Mouse (Mus musculus): ENCODE results near the gene Ephb1.

Gene Ephb1

DNA sequence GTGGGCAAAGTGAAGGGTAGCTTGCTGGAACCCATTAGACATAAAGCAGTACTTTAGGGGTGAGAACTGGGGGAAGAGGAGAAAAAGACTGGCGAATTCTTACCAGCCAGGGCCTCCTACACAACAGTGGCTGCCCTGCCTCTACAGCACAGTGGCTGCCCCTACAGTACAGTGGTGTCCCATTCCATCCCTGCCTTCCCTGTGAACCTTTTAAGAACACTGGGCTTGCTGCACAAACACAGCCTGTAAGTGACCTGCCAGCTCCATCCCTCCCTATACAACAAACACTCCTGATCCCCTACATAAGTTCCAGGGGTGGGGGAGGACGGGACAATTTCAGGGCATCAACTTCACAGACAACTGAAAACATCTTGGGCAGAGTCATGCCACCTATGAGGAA is 174.4 kb downstream of the Ephb1 start:
- no peak for DNase-seq (ENCODE audit: low spot score in 2 of 2)

DNA sequence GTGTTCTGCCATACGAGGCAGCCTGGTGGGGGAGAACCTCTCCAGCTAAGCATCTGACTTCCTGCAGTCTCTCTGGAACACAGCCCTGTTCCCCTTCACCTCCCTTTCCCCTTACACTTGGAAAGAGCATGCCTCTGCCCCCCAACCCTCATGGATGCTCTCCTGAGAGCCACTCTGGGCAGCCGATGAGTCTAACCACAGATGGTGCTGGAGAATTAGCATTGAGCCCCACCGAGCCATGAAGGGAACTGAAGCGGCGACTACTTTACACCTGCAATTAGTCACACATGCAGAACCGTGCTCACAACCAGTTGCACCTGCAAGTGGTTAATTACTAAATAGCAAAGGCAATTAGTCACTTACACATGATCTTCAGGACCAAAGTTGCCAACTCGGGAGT is 184.8 kb downstream of the Ephb1 start:
- DNase-seq (ENCODE audit: low spot score in 2 of 2) = no peak

DNA sequence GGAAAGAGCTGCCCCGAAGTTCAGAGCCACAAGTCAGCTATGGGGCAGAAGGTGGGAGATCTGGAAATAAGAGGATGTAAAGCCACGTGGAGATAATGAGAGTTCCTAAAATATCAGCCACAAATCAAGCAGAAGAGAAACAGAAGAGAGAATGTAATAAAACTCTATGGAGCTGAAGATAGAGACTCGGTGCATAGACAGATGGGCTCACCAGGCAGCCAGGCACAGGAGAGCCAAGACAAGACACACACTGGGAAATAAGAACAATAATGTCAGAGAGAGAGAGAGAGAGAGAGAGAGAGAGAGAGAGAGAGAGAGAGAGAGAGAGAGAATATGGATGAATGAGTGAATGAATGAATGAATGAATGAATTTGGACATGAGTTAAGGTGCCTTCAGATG is 198.6 kb downstream of the Ephb1 start:
- no peak for DNase-seq (ENCODE audit: low spot score in 2 of 2)

DNA sequence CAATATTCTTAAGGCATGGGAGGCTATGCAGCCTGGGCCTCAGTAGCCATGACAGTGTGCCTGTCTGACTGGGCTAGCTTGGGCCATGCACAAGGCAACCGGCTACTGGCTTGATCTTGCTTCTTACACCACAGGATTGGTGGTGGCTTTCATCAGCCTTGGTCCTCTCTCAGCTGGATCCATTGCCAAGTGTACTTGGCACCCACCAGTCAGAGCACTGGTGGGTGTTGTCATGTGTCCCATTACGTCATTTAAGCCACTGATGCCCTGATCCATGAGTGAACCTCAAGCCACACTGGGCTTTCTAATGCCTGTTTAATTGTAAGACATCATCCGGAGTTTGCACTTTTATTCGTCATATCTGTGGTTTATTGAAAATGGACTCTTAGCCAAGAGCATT is 215.3 kb downstream of the Ephb1 start:
- DNase-seq (ENCODE audit: low spot score in 2 of 2) = no peak

DNA sequence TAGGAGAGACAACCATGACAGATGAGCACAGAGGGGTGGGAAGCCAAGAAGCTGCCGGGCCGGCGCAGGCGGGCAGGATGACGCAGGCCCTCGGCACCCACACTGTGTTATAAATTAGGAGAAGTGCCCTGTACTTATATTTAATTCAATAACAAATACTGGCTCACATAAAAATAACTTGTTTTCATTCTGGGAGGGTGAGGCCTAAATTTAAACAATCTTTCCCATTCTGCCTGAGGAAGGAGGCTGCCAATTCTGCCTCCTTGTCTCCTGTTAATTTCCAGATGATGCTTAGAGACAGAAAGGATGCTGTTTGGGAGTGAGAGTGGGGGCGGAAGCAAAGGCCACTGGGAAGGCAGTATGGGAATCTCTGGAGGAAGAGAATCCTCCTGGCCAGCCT is 215.8 kb downstream of the Ephb1 start:
- DNase-seq (ENCODE audit: low spot score in 2 of 2) = no peak

DNA sequence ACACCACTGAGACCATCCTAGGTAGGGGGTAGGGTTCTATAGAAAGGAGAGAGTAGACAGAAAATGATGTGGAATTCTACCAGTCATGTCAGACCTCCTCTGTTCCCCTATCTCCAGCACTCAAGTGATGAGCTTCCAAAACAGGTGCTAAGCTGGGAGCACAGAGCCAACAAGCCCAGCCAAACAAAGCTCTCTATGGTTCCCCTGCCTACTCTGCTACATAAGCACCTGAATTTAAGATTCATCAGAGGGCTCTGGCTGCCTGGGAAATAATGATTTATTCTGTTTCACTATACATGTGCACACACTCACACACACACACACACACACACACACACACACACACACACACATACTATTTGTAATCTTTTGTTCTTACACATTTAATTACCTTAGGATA is 216.3 kb downstream of the Ephb1 start:
- DNase-seq (ENCODE audit: low spot score in 2 of 2) = no peak

DNA sequence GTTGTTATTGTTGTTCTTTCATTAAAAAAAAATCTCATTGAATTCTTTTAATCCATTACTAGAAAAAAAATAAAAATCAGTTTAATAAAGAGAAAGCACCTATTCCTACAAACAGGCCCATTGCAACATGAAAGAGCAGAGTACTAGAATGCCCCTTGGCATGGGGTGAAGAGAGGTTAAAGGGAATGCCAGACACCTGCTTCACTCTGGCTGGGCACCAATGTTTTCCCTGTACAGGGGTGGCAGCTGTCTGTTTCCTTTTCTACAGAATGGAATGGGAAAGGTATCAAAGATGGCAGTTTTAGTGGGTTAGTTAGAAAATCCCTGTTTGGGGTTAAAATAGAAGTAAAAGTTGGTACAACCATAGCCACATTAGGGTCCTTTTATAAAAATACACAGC is 224.0 kb downstream of the Ephb1 start:
- DNase-seq (ENCODE audit: low spot score in 2 of 2) = no peak

DNA sequence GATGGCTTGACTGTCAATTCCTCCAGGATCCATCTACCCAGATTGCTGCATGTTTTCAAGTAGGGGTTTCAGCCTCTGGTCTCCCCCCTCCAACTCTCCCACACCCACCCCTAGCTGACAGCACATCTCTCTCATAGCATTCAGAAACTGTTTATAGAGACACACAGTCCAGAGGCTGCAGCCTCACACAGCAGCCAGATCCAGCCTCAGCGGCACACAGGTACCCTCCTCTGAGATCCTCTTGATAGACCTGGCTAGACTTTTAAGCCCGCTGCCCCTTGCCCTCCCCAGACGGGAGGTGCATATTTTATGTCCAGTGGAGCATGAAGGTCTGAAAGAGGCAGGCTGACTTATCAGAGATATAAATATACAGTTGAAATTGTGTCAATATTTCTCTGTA is 228.0 kb downstream of the Ephb1 start:
- DNase-seq (ENCODE audit: low spot score in 2 of 2) = no peak

DNA sequence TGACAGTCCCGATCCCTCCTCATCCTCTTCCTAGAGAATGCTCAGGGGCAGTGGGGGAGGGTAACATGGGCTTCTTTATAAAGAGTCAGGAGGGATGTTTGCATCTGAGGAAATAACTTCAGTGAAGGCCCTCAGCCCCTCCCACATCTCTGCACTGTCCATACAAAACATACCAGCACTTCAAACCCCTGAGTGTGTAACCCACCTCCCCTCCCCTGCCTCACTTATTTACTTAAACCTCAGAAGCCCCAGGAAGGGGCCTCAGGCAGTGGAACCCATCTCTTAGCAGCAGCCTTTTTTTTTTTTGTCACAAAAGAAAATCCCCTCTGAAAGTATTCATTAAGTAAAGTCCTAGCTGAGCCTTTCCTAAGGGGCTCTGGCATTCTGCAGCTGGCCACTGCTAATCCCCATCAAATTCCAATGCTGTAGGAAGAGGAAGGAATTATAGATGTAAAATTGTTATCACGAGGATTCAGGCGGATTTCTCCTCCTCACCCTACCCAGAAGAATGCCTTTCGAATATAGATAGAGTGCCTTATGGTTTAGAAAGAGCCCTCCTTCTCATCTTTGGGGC is 231.5 kb downstream of the Ephb1 start:
- DNase-seq (ENCODE audit: low spot score in 2 of 2) = no peak

DNA sequence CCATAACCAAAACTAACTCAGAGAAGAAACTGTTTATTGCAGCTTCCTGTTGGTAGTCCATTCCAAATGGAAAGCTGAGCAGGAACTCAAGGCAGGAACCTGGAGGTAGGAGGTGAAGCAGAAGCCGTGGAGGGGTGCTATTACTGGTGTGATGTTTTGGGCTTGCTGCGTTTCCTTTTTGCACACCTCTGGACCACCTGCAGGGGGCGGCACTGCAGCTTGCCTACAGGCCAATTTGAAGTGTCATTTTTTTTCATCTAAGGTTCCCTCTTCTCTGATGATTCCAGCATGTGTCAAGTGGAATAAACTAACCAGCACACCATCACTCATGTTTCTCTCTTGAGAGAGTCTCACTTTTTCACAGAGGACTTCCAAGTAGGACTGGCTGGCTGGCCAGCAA is 235.1 kb downstream of the Ephb1 start:
- no peak for DNase-seq (ENCODE audit: low spot score in 2 of 2)

DNA sequence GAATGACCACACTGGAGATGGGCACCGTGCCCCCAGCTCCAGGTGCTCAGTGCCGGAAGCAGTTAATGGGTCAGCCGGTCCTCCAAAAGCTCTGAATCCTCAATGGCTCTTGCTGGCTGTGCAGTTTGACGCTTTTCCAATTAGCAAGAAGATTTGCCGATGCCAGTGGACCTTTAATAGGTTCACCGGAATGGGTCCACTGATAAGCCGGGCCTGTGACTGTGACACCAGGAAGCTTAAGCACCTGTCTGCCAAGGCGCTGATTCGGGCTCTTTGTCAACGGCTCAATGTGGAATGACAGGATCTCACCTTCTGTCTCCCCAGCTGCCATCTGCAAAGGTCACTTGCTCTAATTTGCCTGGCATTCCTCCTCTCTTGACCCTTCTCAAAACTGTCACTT is 239.2 kb downstream of the Ephb1 start:
- no peak for DNase-seq (ENCODE audit: low spot score in 2 of 2)

DNA sequence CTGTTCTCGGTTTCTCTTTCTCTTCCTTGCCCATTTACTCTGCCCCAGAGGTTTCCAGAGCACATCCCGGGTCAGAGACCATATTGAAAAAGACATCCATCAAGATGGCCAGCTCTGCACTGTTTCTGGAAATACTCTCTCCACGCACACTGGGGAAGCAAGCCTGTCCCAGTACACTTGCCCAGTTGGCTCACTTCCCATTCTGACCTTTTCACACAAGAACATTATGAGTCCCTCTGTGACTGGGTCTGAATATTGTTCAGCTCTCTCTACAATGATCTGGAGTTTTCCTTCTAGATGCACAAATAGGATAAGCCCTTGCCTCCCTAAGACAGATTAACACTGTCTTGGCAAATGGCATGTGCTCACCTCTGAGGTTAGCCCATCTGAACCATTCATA is 243.0 kb downstream of the Ephb1 start:
- DNase-seq (ENCODE audit: low spot score in 2 of 2) = no peak

DNA sequence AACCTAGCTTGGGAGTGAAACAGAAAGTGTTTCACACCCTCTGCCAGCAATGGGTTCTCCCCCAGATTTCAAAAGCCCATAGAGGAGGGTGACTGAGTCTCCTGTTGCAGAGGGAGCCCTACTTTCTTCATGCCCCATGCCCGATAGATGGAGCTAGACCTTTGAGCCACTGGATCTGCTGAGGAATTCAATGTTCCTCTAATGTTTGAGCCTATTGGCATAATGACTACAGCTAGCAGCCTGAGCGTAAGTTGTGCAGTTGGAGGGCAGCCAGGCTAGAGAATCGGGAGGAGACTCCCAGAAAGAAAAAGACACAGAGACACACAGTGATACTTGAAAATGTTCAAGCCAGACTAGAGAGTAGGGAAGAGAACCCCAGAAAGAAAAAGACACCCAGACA is 246.5 kb downstream of the Ephb1 start:
- DNase-seq (ENCODE audit: low spot score in 2 of 2) = no peak

DNA sequence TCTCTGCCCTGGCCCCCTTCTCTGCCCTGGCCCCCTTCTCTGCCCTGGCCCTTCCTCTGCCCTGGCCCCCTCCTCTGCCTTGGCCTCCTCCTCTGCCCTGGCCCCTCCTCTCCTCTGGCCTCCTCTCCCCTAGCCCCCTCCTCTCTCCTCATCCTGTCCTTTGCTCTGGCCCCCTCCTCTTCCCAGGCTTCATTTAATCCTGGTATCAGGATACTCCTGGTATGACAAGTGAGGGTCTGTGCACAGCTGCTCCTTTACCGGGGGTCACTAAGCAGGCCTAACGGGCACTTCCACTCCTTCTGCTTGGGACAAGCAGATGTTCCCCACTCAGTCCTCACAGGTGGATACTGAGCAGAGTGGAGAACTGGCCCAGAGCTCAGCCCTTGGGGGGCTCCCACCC is 247.3 kb downstream of the Ephb1 start:
- no peak for DNase-seq (ENCODE audit: low spot score in 2 of 2)

DNA sequence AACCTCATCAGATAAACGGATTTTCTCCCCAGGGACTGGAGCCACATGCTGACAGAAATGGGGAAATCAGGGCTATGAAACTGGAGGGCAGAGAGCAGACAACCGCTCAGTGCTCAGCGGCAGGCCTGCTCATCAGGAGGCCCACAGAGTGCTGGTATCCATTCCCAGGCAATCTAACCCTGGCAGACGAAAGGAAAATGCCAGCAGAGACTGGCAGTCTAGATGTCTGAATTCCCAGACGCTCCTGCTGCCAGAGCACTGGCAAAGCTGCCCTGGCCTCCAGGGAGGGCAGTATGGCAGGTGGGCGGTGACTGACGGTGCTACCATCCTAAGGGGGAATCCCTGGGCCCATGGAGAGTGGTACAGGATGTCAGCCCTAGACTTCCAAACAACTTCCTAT is 257.7 kb downstream of the Ephb1 start:
- DNase-seq (ENCODE audit: low spot score in 2 of 2) = no peak

DNA sequence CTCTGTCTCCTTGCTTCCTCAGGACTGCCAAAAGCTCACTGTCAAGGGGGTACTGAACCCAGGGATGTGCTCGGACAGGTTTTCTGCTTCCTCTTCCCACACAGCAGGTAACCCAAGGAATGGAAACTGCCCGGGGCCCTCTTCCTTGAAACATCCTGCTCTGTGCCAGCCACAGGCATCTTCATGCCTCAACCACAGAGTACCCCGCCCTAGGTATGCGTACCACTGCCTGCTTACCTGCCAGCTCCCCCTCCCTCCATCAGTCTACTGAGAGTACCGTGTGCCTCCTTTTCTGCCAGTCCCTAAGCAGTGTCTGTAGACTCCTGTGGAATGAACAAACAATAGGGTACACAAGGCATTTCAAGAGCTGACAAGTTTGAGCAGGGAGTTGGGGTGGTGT is 265.9 kb downstream of the Ephb1 start:
- DNase-seq (ENCODE audit: low spot score in 2 of 2) = peak in 1 of 2 experiments; percentile 4

DNA sequence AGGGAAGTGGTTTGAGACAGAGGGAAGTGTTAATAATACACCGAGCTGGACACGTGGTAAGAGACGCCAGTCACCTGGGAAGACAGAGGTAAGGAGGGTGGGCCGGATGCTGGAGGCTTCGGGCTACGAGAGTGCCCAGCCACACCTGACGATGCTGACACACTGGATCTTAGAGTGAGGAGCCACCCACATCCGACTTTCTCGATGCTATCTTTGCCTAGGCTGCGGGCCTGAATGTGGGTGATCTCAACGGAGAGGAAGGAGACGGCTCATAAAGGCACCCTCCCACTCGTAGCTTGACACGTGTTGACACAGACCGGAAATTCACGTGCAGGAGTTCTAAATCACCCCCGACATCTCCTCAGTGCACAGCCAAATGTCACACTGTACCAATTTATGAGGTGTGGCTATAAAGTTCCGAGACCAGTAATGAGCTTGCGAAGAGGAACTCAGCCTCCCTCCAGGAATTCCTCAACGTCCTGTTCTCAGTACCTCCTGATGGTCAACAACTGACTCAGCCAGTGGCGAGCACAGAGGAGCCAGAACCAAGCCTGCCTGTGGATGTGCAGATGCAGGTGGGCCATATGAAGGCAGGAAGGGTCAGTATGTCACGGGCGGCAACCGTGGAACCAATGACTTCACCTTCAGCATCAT is 268.3 kb downstream of the Ephb1 start:
- DNase-seq (ENCODE audit: low spot score in 2 of 2) = no peak

DNA sequence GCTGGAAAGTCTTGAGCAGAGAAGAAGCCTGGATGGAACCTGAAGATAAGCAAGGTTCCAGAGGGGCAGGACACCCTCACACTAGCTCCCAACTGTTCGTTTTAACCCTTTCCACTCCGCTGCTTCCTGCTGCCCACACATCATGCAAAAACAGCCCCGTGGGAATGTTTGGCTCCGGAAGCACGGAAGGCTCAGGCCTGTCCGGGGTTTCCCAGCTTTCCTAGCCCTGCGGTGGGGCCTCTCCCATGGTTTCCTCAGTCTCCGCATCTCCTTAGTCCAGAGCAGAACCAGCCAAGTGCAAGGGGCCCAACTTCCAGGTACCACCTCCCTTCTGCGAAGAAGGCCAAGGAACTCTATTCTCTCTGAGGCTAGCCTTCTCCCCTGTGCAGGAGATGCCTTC is 269.0 kb downstream of the Ephb1 start:
- no peak for DNase-seq (ENCODE audit: low spot score in 2 of 2)

DNA sequence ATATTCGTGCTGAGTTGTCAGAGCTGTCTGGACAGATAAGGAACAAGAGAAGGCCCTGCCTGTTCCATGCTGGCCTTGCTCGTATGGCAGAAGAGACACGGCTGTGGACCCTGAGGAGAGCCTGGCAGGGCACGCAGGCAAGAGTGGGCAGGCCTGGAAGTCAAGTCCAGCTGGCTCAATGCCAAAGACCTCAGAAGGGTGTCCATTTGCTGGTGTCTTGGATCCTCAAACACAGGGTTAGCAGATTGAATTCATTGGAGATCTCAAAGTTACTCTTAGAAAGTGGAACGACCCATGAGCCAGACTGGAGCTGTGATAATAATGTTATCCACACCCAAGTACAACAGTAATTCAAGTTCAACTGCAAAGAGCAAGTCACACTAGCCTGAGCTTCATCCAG is 273.6 kb downstream of the Ephb1 start:
- no peak for DNase-seq (ENCODE audit: low spot score in 2 of 2)

DNA sequence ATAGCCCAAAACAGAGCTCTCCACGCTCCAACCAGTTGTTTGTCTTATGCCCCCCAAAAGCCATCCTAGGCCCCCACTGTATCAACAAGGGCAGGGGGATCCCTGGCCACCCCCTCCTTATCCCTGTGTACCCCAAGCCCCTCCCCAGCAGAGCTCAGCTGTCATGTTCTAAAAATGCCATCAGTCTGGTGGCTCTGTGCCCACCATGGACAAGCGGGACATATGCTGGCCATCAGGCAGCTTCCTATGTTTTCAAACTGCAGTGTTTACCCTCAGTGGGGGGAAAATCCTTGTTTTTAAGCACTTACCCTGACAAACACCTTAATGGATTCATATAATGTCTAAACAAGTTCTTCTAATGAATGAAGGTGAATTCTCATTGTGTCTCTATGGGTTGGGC is 275.3 kb downstream of the Ephb1 start:
- no peak for DNase-seq (ENCODE audit: low spot score in 2 of 2)

DNA sequence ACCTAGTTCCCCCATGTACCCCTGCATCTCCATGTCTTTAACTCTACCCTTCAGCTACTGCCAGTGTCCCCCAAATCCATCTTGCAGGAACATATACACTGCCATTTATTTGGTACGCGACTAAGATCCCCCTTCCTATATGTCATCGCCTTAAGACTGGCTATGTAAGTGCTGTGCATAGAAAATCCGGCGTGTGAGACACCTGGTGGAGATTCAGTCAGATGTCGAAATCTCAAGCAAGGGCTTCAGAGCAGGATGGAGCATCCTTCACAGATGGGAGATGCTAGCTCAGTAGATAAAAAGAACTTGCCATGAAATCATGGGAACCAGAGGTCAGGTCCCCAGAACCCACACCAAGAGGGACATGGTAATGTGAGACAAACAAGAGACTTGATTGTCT is 276.3 kb downstream of the Ephb1 start:
- DNase-seq (ENCODE audit: low spot score in 2 of 2) = no peak

DNA sequence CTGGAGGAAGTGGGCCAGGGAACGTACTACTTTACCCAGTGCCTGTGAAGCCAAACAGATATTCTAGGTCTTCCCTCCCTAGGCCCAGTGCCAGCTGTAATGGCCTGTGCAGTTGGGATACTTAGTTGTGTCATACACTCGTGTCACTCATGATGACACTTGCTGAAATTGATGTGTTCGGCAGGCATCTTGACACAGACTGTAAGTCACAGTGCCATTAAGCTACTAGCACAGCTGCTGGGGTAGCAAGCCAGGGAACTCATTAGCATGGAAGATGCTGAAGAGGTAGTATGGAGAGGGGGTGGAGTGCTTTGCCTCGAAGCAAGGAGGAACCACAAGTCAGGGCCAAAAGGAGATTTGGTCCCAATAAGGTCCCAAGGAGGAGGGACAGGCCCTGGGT is 279.0 kb downstream of the Ephb1 start:
- DNase-seq (ENCODE audit: low spot score in 2 of 2) = no peak

DNA sequence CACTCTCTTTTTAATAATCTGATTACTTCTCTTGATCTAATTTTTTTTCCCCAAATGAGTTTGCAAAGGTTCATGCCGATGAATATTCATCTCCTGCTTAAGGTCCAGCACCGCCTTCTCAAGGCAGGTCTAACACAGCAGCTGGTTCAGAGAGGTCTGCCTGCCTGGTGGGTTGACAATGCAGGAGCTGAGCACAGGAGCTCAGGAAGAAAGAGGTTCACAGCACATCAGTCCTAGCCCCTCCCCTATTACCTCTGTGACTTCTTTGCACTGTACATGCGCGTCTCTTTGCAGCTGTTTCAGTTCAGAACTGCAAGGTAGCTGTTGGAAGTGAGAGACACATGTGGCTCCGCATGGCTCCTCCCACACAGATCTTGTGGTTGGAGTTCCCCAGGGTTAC is 281.1 kb downstream of the Ephb1 start:
- DNase-seq (ENCODE audit: low spot score in 2 of 2) = no peak

All from urinary bladder, adult 18-20 months (tissue).